Comparison of ENCODE assay signal across 9 mouse cellular contexts in the genomic region with DNA sequence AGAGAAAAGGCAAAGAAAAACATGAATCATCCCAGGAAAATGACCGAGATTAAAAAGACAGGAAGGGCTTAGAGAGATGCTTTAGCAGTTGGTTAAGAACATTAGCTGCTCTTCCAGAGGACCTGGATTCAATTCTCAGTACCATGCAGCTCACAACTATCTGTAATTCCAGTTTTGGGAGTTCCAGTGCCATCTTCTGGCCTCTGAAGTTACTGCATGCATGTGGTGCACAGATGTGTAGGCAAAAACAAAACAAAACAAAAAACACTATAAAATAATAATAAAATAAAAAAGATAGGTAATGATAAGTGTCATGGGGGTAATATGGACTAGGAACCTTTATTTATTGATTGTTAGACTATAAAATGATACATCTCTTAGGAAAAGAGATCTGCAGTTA. TPM values are rescaled to one million over a fixed set of nuclear protein-coding genes. Genes with fewer than 3 reads are reported as not detected.
DNase-seq lines count a peak whose midpoint lies in the region; ATAC-seq and TF ChIP-seq lines count a peak whose summit lies in the region.
"Had no signal": no experiment of that assay in that cellular context is flagged by ENCODE, and none has a peak within 500 bp of the region (broad histone marks: within the 10 kb centered on the region; RNA-seq: fewer than 3 reads in every experiment).

No protein-coding gene starts in this region.

- TF ChIP-seq CTCF in hindbrain, postnatal 0 days (IDR thresholded peaks at IDR 0.05; ENCODE audit: low read depth), result peak; percentile 44

- no peak overlapping the region for H3K9ac ChIP-seq in hindbrain, postnatal 0 days (replicated peaks; ENCODE audit: low read length)
- H3K9ac ChIP-seq in liver, embryonic 13.5 days, result no peak overlapping the region
- H3K9ac ChIP-seq in heart, embryonic 12.5 days, result no peak overlapping the region
- H3K9ac ChIP-seq: limb, embryonic 12.5 days had no signal

- H3K27me3 ChIP-seq in hindbrain, postnatal 0 days (ENCODE audit: insufficient read depth, low read length), result no peaks in the 10 kb centered on the region
- no peaks in the 10 kb centered on the region for H3K27me3 ChIP-seq in hindbrain, embryonic 10.5 days (ENCODE audit: insufficient read depth, poor library complexity, severe bottlenecking)
- no peaks in the 10 kb centered on the region for H3K27me3 ChIP-seq in liver, embryonic 13.5 days
- no peaks in the 10 kb centered on the region for H3K27me3 ChIP-seq in heart, embryonic 12.5 days (replicated peaks)
- H3K27me3 ChIP-seq: limb, embryonic 12.5 days had no signal

- ATAC-seq in hindbrain, postnatal 0 days, result no peak
- ATAC-seq in liver, embryonic 13.5 days (ENCODE audit: low read depth), result no peak
- ATAC-seq in heart, embryonic 12.5 days (ENCODE audit: insufficient number of reproducible peaks, low FRiP score), result no peak

- H3K36me3 ChIP-seq in hindbrain, postnatal 0 days (ENCODE audit: insufficient read depth, low read length), result no peaks in the 10 kb centered on the region
- no peaks in the 10 kb centered on the region for H3K36me3 ChIP-seq in hindbrain, embryonic 10.5 days
- H3K36me3 ChIP-seq in liver, embryonic 13.5 days, result no peaks in the 10 kb centered on the region
- H3K36me3 ChIP-seq in heart, embryonic 12.5 days, result no peaks in the 10 kb centered on the region
- H3K36me3 ChIP-seq: limb, embryonic 12.5 days had no signal

- peak; percentile 20 for DNase-seq in hindbrain, postnatal 0 days (ENCODE audit: low spot score)
- no peak for DNase-seq in hindbrain, embryonic 10.5 days (ENCODE audit: low spot score)
- DNase-seq in 3T3-L1 (ENCODE audit: low read depth, low spot score), result peak; percentile 65
- peak; percentile 66 for DNase-seq in ES-CJ7 (ENCODE audit: low read depth, low spot score)
- peak; percentile 20 for DNase-seq in liver, embryonic 13.5 days
- no peak for DNase-seq in frontal cortex, postnatal 10 days (ENCODE audit: low spot score in 2 of 2)
- no peak for DNase-seq in cerebellum, postnatal 36 days

- H3K4me2 ChIP-seq in hindbrain, postnatal 0 days (ENCODE audit: low read depth, low read length), result no peak overlapping the region
- H3K4me2 ChIP-seq in liver, embryonic 13.5 days, result no peak overlapping the region
- H3K4me2 ChIP-seq in heart, embryonic 12.5 days, result no peak overlapping the region
- H3K4me2 ChIP-seq: limb, embryonic 12.5 days had no signal

- H3K4me3 ChIP-seq in hindbrain, postnatal 0 days (ENCODE audit: low read length), result no peak overlapping the region
- no peak overlapping the region for H3K4me3 ChIP-seq in hindbrain, embryonic 10.5 days
- H3K4me3 ChIP-seq in liver, embryonic 13.5 days (replicated peaks), result no peak overlapping the region
- no peak overlapping the region for H3K4me3 ChIP-seq in heart, embryonic 12.5 days
- H3K4me3 ChIP-seq: limb, embryonic 12.5 days had no signal

- 67% methylated on average over 1 of the region's 1 CpGs for WGBS in hindbrain, postnatal 0 days
- WGBS in hindbrain, embryonic 10.5 days, result 68% methylated on average over 1 of the region's 1 CpGs
- 33% methylated on average over 1 of the region's 1 CpGs for WGBS in liver, embryonic 13.5 days (ENCODE audit: insufficient replicate concordance)
- 67% methylated on average over 1 of the region's 1 CpGs for WGBS in heart, embryonic 12.5 days

- H3K27ac ChIP-seq in hindbrain, postnatal 0 days, result no peak overlapping the region
- no peak overlapping the region for H3K27ac ChIP-seq in hindbrain, embryonic 10.5 days
- H3K27ac ChIP-seq in liver, embryonic 13.5 days, result no peak overlapping the region
- H3K27ac ChIP-seq in heart, embryonic 12.5 days (ENCODE audit: poor library complexity, severe bottlenecking), result no peak overlapping the region
- H3K27ac ChIP-seq: limb, embryonic 12.5 days had no signal

- no peaks in the 10 kb centered on the region for H3K9me3 ChIP-seq in hindbrain, postnatal 0 days (ENCODE audit: low read length)
- 0 out of 2 replicates have a peak, but pooled peaks cover 3% of the 10 kb centered on the region for H3K9me3 ChIP-seq in hindbrain, embryonic 10.5 days
- H3K9me3 ChIP-seq in liver, embryonic 13.5 days (replicated peaks), result no peaks in the 10 kb centered on the region
- no peaks in the 10 kb centered on the region for H3K9me3 ChIP-seq in heart, embryonic 12.5 days (replicated peaks)
- H3K9me3 ChIP-seq: limb, embryonic 12.5 days had no signal

- H3K4me1 ChIP-seq in hindbrain, postnatal 0 days (ENCODE audit: insufficient read depth, low read length), result no peaks in the 10 kb centered on the region
- H3K4me1 ChIP-seq in hindbrain, embryonic 10.5 days (replicated peaks), result no peaks in the 10 kb centered on the region
- no peaks in the 10 kb centered on the region for H3K4me1 ChIP-seq in liver, embryonic 13.5 days (replicated peaks)
- peaks cover 13% of the 10 kb centered on the region; the same call in 1 of the 2 replicates for H3K4me1 ChIP-seq in heart, embryonic 12.5 days (replicated peaks)

RNA-seq across cellular contexts. Expression of gene Parp9, which starts 24.7 kb away (rescaled TPM):
- 2.5 and 3.5 TPM in 2 replicates for total RNA-seq in hindbrain, postnatal 0 days (2014; rRNA removed)
- polyA plus RNA-seq in hindbrain, postnatal 0 days (2015; fragmentation: Nextera tagmentation; extraction: Ambion mirVana), result 3.6 and 3.8 TPM in 2 replicates
- 2.0 and 2.2 TPM in 2 replicates for polyA plus RNA-seq in hindbrain, embryonic 10.5 days (2016; fragmentation: Nextera tagmentation; extraction: Ambion mirVana)
- 6.8 and 8.8 TPM in 2 replicates for polyA plus RNA-seq in liver, embryonic 13.5 days (2015; fragmentation: Nextera tagmentation; extraction: Ambion mirVana)
- polyA plus RNA-seq in heart, embryonic 12.5 days (2016; fragmentation: Nextera tagmentation; extraction: Ambion mirVana), result 5.5 and 6.5 TPM in 2 replicates

RNA-seq across cellular contexts. Expression of gene Dtx3l, which starts 25.4 kb away (rescaled TPM):
- total RNA-seq in hindbrain, postnatal 0 days (2014; rRNA removed), result 0.93 and 2.5 TPM in 2 replicates
- 1.2 and 1.5 TPM in 2 replicates for polyA plus RNA-seq in hindbrain, postnatal 0 days (2015; fragmentation: Nextera tagmentation; extraction: Ambion mirVana)
- 1.3 and 2.4 TPM in 2 replicates for polyA plus RNA-seq in hindbrain, embryonic 10.5 days (2016; fragmentation: Nextera tagmentation; extraction: Ambion mirVana)
- polyA plus RNA-seq in liver, embryonic 13.5 days (2015; fragmentation: Nextera tagmentation; extraction: Ambion mirVana), result 3.4 and 4.4 TPM in 2 replicates
- polyA plus RNA-seq in heart, embryonic 12.5 days (2016; fragmentation: Nextera tagmentation; extraction: Ambion mirVana), result 4.9 and 5.0 TPM in 2 replicates

RNA-seq across cellular contexts. Expression of gene Parp14, which starts 42.2 kb away (rescaled TPM):
- 0.47 and 1.3 TPM in 2 replicates for total RNA-seq in hindbrain, postnatal 0 days (2014; rRNA removed)
- polyA plus RNA-seq in hindbrain, postnatal 0 days (2015; fragmentation: Nextera tagmentation; extraction: Ambion mirVana), result 0.61 and 0.79 TPM in 2 replicates
- polyA plus RNA-seq in hindbrain, embryonic 10.5 days (2016; fragmentation: Nextera tagmentation; extraction: Ambion mirVana), result 0.18 and 0.21 TPM in 2 replicates
- 0.48 and 0.94 TPM in 2 replicates for polyA plus RNA-seq in liver, embryonic 13.5 days (2015; fragmentation: Nextera tagmentation; extraction: Ambion mirVana)
- polyA plus RNA-seq in heart, embryonic 12.5 days (2016; fragmentation: Nextera tagmentation; extraction: Ambion mirVana), result 0.60 and 0.72 TPM in 2 replicates

Comparison
In these comparisons a context has a peak if more than half of its experiments do, and no peak if none do; other contexts are left out.
1. DNase-seq: peak in hindbrain, postnatal 0 days (single experiment), 3T3-L1 (single experiment), ES-CJ7 (single experiment) and liver, embryonic 13.5 days (single experiment); none in hindbrain, embryonic 10.5 days (single experiment), frontal cortex, postnatal 10 days (0 of 2) and cerebellum, postnatal 36 days (0 of 2).